Mouse (Mus musculus): ENCODE measurements at regions not wholly inside any gene's neighbourhood (a gene's known extent, or its start where the extent isn't known, plus 50 kb on each side); places are given as distances from the start of the nearest gene placed in this dataset.

GRCm38 (mm10) chr10:42131798-42132197 lies 113.6 kb upstream of the Armc2 start:
- H3K4me1 ChIP-seq (ENCODE audit: control insufficient read depth, insufficient read depth, low read length) = no peaks in the 10 kb centered on the region
- no peak overlapping the region for H3K27ac ChIP-seq (ENCODE audit: insufficient read depth, low read length)
- TF ChIP-seq CTCF (IDR thresholded peaks at IDR 0.05; ENCODE audit: extremely low read depth, insufficient read depth, low read length) (no peak), POLR2A (IDR thresholded peaks at IDR 0.05; ENCODE audit: extremely low read depth, insufficient read depth, low read length) (no peak)
- H3K4me3 ChIP-seq (ENCODE audit: insufficient read depth, low read length) = no peak overlapping the region

DNA sequence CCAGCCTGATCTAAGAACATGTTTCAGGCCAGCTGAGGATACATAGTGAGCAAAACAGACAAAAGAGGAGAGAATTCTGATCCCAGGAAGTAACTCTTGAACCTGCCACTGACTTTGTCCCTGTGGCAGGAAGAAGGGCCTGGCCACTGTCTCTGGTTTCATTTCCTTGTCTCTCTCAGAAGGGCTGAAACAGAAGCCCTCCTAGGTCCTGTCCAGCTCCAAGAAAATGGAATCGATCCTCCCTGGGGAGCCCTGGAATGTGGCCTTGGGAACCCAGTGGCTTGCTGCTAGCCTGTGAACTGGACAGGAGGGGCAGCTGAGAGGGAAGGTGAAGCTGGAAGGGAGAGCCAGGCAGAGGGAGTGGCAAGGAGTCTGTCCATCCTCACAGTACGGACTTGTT lies 113.1 kb upstream of the Armc2 start:
- H3K27ac ChIP-seq (ENCODE audit: insufficient read depth, low read length) = no peak overlapping the region
- TF ChIP-seq CTCF (IDR thresholded peaks at IDR 0.05; ENCODE audit: extremely low read depth, insufficient read depth, low read length) (no peak), POLR2A (IDR thresholded peaks at IDR 0.05; ENCODE audit: extremely low read depth, insufficient read depth, low read length) (no peak)
- no peaks in the 10 kb centered on the region for H3K4me1 ChIP-seq (ENCODE audit: control insufficient read depth, insufficient read depth, low read length)
- H3K4me3 ChIP-seq (ENCODE audit: insufficient read depth, low read length) = no peak overlapping the region

GRCm38 (mm10) chr10:42127865-42128419 lies 109.7 kb upstream of the Armc2 start:
- H3K27ac ChIP-seq (ENCODE audit: insufficient read depth, low read length) = no peak overlapping the region
- no peaks in the 10 kb centered on the region for H3K4me1 ChIP-seq (ENCODE audit: control insufficient read depth, insufficient read depth, low read length)
- TF ChIP-seq POLR2A (IDR thresholded peaks at IDR 0.05; ENCODE audit: extremely low read depth, insufficient read depth, low read length) = no peak

DNA sequence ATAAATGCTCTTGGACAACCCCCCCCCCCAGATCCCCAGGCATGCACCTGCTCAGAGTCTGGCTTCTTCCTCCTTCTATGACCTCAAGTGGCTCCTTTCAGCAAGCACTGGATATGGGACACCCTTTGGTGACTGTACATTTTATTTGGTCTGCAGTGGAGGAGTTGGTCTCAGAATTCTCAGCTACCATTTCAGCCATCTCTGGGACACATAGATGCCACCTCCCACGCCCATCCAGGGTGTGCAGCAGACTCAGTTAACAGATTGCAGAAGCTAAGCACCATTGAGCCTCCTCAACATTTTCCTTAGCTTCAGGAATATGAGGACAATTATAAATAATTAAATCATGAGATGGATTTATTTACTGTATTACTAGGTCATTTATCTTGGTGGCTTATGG lies 108.6 kb upstream of the Armc2 start:
- no peak overlapping the region for H3K4me3 ChIP-seq (ENCODE audit: insufficient read depth, low read length)
- no peaks in the 10 kb centered on the region for H3K4me1 ChIP-seq (ENCODE audit: control insufficient read depth, insufficient read depth, low read length)
- TF ChIP-seq POLR2A (IDR thresholded peaks at IDR 0.05; ENCODE audit: extremely low read depth, insufficient read depth, low read length) (no peak), CTCF (IDR thresholded peaks at IDR 0.05; ENCODE audit: extremely low read depth, insufficient read depth, low read length) (no peak)
- H3K27ac ChIP-seq (ENCODE audit: insufficient read depth, low read length) = no peak overlapping the region

More at GRCm38 (mm10) chr10:42127865-42128419, 109.7 kb upstream of the Armc2 start:
- no peak overlapping the region for H3K4me3 ChIP-seq (ENCODE audit: insufficient read depth, low read length)

DNA sequence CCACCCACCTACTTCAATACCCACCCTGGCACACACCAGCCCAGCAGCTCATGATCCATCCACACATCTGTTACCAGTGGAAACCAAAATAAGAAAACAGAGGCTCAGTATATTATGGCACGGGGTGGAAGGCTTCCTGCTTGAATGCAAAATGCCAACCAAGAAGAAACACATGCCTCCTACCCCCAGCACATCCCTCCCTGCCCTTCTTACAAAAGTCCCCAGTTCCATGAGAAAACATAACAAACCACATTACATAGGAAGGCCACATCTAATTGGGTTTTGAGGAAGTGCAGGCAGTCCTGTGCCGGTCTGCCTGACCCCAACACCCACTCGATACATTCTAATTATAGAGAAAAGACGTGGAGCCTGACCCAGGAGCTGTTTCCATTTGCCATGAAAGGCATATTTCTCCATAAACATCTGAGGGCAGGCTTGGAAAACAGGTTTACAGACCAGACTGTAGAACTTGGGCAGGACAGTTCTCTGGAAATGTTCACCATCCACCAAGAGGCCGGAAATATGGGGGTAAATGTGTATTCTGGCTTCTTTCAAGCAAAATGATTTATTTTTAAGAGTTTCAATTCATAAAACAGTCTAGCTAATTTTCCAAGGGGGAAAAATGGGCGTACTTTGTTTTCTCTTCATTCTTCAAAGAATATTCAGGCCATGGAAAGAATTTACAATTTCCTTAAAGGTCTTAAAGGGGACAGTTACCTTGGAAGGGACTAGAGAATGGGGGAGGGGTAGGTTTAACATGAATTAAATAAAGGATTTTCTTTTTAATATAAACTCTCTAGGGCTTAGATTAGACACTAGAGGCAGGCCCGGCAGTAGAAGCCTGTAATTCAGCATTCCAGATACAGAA lies 104.8 kb upstream of the Armc2 start:
- TF ChIP-seq CTCF (IDR thresholded peaks at IDR 0.05; ENCODE audit: extremely low read depth, insufficient read depth, low read length) (no peak), POLR2A (IDR thresholded peaks at IDR 0.05; ENCODE audit: extremely low read depth, insufficient read depth, low read length) (no peak)
- Histone ChIP-seq H3K4me1 (ENCODE audit: control insufficient read depth, insufficient read depth, low read length) (no peaks in the 10 kb centered on the region), H3K27ac (ENCODE audit: insufficient read depth, low read length) (no peak overlapping the region), H3K4me3 (ENCODE audit: insufficient read depth, low read length) (no peak overlapping the region)

DNA sequence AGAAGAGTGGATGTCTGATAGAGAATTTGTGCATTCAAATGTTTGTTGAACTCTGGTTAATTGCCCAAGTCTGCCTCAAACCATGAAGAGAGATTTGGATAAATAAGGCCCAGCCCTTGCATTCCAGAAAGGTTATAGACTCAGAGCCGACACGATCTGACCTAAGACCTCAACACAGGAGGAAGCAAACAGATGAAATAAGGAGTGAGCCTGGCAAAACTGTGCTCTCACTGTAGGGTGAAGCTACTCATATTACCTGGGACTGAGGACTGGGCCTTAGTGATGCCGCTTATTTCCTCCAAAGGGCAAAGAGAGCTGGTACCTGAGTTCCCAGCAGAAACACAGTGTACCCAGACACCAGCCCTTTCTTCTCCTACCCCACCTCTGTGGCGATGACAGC lies 103.7 kb upstream of the Armc2 start:
- H3K4me3 ChIP-seq (ENCODE audit: insufficient read depth, low read length) = no peak overlapping the region
- no peak for TF ChIP-seq POLR2A (IDR thresholded peaks at IDR 0.05; ENCODE audit: extremely low read depth, insufficient read depth, low read length)
- TF ChIP-seq CTCF (IDR thresholded peaks at IDR 0.05; ENCODE audit: extremely low read depth, insufficient read depth, low read length) = no peak
- no peaks in the 10 kb centered on the region for H3K4me1 ChIP-seq (ENCODE audit: control insufficient read depth, insufficient read depth, low read length)
- H3K27ac ChIP-seq (ENCODE audit: insufficient read depth, low read length) = no peak overlapping the region

DNA sequence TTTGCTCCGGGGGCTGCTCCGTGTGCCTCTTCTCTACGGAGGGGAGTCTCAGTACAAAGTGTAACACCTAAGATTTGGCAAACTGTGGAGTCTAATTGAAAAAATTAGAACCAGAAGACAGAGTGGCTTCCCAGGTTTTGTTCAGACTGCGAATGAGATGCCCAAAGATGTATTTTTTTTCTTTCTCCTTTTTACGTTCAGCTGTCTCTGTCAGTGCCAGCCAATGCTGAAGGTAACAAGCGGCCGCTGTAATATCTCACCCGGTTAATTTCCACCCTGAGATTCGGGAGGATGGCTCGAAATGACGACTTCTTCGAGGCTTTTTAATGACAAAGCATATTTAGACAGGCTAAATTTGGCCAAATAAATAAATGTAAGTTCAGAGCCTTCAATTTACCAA lies 101.1 kb upstream of the Armc2 start:
- H3K27ac ChIP-seq (ENCODE audit: insufficient read depth, low read length) = no peak overlapping the region
- TF ChIP-seq CTCF (IDR thresholded peaks at IDR 0.05; ENCODE audit: extremely low read depth, insufficient read depth, low read length) (no peak), POLR2A (IDR thresholded peaks at IDR 0.05; ENCODE audit: extremely low read depth, insufficient read depth, low read length) (no peak)
- no peak overlapping the region for H3K4me3 ChIP-seq (ENCODE audit: insufficient read depth, low read length)
- no peaks in the 10 kb centered on the region for H3K4me1 ChIP-seq (ENCODE audit: control insufficient read depth, insufficient read depth, low read length)

GRCm38 (mm10) chr10:42118361-42119188 lies 100.3 kb upstream of the Armc2 start:
- H3K4me1 ChIP-seq (ENCODE audit: control insufficient read depth, insufficient read depth, low read length) = no peaks in the 10 kb centered on the region
- TF ChIP-seq CTCF (IDR thresholded peaks at IDR 0.05; ENCODE audit: extremely low read depth, insufficient read depth, low read length) (no peak), POLR2A (IDR thresholded peaks at IDR 0.05; ENCODE audit: extremely low read depth, insufficient read depth, low read length) (no peak)
- H3K4me3 ChIP-seq (ENCODE audit: insufficient read depth, low read length) = no peak overlapping the region
- H3K27ac ChIP-seq (ENCODE audit: insufficient read depth, low read length) = no peak overlapping the region

- TF ChIP-seq POLR2A (IDR thresholded peaks at IDR 0.05; ENCODE audit: extremely low read depth, insufficient read depth, low read length) (no peak), CTCF (IDR thresholded peaks at IDR 0.05; ENCODE audit: extremely low read depth, insufficient read depth, low read length) (no peak)
- Histone ChIP-seq H3K4me1 (ENCODE audit: control insufficient read depth, insufficient read depth, low read length) (no peaks in the 10 kb centered on the region), H3K4me3 (ENCODE audit: insufficient read depth, low read length) (no peak overlapping the region), H3K27ac (ENCODE audit: insufficient read depth, low read length) (no peak overlapping the region)
Observed at GRCm38 (mm10) chr10:42117523-42117922, 99.3 kb upstream of the Armc2 start.
